Mouse (Mus musculus) adrenal gland, adult (tissue): ENCODE measurements at regions not wholly inside any gene's neighbourhood (a gene's known extent, or its start where the extent isn't known, plus 50 kb on each side); places are given as distances from the start of the nearest gene placed in this dataset.

Experiments used
- DNase-seq, 2 experiments: peaks; one replicate each; pipeline ENCODE4 v3.0.0; 2022 to 2023; ENCODE audit warnings: low spot score in 1 of 2; ENCODE audit not compliant: inconsistent age in 2 of 2

DNA sequence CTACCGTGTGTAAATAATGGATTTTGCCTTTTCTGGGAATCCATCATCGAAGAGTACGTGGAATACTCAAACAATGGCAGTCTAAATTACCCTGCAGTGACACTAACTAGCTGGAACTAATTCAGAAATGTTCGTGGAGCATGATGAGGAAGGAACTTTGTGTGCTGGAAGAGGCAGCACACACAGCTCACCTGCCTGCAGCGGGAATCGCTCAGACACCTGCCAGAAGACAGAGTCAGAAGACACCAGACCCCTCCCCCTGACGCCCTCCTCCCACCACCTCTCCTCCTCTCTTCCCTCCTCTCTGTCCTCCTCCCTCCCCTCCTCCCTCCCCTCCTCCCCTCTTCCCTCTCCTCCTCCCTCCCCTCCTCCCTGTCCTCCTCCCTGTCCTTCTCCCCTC, 235.4 kb downstream of the Mtx2 start:
- DNase-seq = no peak

DNA sequence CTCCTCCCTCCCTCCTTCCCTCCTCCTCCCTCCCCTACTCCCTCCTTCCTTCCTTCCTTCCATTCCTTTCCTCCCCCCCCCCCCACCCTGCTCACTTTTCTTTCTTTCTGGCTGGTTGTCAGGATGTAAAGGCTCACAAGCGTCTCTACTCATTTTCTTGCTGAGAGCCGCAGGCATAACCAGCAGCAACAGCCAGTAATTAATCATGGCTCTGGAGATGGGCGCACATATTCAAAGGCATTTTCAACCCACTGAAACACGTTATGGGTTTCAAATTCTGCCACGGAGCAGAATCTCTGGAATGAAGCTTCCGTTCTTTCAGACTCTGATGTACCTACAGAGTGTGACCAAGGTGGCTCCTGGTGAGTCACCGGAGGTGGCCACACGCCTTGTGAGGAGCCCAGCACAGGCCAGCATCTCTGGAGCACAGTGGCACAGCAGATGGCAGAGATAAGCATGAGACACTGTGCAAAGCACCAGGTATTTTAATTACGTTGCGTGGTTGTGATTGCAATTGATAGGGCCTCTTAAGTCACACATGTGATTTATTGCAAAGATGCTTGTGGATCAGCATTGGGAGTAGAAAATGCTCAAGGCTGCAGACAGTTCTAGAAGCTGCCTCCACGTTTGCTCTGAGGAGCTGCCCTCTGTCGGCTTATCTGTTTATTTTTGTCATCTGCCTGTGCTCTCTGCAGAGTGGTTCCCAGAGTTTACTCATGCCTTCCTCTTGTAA, 236.0 kb downstream of the Mtx2 start:
- peak in 1 of 2 experiments; percentile 63 for DNase-seq

DNA sequence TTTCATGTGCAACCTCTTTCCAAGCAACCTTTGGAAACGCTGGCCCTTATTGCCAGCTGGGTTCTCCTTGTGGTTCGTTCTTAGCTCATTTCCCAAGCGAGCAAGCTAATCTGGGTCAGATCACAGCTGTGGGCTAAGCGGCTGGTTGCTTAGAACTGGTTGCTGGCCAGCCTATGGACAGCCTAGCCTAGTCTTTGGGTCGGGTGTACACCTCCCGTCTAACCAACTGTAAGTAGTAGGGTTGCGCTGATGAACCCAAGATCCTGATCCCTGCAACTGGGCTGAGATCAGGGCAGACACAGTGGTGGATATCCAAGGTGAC, 236.5 kb downstream of the Mtx2 start:
- DNase-seq = no peak

DNA sequence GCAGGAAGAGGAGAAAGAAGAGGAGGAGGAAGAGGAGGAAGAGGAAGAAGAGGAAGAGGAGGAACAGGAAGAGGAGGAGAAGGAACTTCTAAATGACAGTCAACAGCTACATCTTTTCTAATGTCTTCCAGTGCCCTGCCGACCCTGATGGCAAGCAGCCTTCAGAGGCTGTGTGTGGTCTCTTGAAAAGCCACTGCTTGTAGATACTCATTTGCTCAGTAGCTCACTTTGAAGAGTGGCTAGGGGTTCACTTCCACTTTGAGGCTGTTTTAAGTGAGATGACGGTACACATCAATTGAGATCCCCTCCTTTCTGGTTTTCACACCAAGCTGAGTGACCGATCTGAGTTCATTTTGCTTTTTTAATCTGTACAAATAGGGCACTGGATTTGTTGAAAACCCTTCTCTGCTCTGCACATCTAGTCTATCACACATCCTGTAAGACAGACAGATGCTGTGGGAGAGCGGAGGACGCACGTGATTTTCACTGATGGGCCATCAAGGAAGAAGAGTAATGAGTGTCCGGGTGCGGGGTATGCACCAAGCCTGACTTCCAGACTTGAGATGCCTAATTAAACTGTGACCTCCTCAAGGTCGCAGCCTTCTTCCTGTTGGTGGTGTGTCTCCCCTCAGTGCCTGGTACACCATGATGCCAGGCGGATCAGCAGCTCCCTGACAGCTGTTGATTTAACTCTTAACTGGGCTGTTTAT, 239.0 kb downstream of the Mtx2 start:
- DNase-seq = no peak

DNA sequence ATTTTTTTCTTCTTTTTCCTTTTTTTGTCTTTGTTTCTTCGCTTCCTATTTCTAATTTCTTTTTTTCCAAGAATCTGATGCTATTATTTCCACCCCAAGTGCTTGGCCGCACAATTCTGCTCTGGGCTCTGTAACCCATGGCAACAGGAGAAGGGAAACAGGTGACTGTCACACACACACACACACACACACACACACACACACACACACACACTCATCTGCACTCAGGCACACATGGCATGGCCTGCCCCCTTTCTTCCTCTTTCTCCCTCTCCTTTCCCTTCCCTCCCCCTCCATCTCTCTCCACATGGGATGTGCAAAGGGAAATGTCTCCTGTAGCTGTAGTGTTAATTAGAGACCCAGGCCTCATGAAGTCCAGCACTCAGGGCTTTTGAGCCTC, 239.7 kb downstream of the Mtx2 start:
- no peak for DNase-seq

DNA sequence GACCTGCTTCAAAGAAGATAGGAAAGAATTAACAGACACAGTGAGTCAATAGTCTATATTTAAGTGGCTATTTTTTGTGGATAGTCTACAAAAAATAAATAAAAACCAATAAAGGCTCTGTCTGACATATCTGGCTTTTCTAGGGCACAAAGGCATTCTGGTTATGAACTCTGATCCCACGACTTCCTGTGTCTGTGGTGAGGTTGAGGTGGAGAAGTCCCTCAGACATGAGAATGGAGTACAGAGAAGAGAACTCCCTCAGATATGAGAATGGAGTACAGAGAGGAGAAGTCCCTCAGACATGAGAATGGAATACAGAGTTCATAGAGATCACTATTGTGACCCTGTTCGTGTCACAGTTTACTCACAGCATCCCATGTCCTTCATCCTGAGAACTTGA, 243.7 kb downstream of the Mtx2 start:
- no peak for DNase-seq

DNA sequence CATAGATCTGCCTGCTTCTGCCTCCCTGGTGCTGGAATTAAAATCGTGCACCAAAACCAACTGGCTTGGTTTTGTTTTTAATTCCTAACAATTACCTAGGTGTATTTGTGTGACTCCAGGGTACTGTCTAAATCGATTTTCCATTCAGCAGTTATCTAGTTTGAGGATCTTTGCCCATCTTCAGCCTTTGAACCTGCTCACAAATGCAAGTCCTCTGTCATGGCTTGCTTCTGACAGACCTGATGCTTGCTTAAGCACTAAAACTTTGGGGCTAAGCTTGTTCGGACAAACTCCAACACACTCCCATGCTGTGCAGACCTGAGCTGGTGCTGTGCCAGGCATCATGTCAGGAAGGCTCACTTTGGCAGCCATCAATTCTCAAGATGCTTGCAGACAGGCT, 246.4 kb downstream of the Mtx2 start:
- no peak for DNase-seq

DNA sequence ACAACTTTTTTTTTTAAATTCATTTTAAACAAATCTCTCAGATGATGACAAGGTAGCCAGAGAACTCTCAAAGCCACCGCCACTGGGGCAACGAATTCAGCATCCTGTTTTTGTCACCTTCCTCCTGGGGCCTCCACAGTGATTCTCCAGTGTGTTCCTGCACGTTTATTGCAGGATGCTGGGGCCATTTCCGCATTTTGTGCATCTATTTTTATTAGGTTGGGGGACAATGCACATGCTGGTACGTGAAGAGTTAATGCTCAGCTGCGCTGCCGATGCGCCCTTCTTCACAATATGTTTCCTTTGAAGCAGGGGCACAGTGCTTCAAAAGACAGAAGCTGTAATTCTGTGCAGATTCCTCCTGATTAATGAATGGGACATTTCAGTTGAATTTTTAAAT, 246.9 kb downstream of the Mtx2 start:
- no peak for DNase-seq

DNA sequence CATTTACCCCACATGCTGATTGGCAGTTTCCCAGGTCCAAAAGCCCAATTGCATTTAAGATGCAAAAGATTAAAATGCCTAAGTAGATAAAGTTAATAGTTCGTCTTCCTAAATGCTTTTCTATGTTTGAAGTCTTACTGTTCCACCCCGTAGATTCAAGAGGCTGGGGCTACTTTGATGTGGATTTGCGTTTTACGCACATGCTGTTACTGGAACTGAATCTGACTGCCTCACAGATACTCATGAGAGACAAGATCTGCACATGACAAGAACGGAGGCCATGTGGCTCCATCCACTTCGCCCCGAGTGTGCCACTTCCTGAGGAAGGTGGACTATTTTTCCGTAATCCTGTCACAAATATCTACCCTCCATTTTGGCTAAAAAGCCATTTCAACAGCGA, 247.6 kb downstream of the Mtx2 start:
- no peak for DNase-seq

DNA sequence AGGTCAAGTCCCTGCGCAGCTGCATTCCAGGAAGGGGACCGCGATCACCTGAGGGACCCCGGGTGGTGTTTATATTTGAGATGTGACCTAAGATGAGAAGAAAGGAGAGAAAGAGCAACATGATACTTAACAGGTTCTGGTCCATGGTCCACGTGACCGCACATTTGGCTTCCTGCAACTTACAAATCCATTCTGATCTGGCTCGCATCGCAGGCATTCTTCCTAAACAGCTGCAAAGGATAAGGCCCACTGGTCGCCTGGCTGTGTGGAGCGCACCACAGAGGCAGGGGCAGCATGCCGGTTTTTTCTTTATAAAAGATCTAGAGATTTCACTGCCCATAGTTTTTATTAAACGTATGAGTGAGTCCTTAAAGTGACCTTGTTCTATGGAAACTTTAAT, 261.6 kb downstream of the Mtx2 start:
- no peak for DNase-seq

DNA sequence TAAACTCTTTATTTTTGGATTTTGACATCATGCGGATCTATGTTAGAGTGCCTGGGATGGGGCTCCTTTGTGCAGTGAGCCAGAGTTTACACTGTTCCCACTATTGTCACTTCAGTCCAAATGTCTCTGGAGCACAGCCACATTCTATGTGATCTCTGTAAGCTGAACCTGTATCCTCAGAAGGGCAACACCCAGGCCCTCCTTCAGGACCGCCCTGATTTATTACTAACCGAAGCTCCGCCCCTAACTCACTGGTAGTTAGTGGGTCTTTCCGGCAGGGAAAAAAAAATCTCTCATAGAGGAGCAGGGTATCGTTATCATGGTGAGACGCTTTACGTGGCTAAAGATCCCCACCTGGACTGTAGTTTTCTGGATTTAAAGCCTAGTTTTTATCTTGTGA, 263.6 kb downstream of the Mtx2 start:
- DNase-seq = no peak

DNA sequence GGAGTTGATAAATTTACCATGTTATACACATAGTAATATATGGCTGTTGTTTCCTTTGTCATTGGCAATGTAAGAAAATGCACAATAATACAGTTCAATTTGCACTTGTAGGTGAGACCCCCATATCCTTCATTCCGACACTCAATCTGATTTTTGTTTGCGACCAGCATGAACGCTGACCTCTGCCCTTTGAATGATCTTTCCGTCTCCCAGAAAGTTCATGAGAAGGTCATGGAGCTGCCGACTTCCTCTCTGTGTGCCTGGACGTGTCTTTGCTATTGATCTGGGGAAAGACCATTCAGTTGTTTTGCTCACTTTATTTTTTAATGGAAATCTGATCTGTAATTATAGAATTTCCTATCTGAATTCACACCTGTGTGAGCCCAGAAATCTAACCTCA, 264.0 kb downstream of the Mtx2 start:
- DNase-seq = no peak

DNA sequence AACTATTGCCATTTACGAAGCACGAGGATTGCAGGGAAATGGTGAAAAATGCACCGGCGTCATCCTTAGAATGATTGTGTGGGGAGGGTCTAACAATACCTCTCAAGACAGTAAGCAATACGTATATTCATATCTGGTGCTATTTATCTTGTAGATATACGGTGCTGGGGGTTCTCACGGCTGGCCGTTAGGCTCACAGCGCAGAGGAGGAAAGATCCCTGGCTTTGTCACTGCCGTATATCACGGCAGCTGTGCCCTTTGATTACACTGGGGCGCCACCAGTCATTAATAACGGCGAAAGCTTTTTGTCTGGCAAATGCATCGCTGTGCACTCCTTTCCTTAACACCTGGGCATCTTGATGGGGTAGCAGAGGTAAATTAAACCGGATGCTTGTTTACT, 264.8 kb downstream of the Mtx2 start:
- no peak for DNase-seq

DNA sequence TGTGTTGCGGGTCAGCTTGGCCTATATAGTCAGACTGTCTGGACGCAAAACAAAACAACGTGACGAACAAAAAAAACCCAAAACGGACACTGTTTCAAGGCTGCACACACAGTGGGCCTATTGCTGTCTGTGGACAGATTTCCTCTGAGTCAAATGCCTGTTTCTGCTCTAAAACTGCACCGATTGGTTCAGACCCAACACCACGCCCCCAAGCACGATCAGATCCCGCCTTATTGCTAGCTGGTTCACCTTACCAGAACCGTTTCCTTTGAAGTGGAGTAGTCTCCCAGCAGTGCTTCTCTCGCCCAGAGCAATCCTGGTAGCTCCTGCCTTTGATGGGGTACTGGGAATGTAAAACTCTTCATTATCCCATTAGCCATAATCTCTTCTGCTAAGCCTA, 275.9 kb downstream of the Mtx2 start:
- DNase-seq = peak; percentile 12 to 49

DNA sequence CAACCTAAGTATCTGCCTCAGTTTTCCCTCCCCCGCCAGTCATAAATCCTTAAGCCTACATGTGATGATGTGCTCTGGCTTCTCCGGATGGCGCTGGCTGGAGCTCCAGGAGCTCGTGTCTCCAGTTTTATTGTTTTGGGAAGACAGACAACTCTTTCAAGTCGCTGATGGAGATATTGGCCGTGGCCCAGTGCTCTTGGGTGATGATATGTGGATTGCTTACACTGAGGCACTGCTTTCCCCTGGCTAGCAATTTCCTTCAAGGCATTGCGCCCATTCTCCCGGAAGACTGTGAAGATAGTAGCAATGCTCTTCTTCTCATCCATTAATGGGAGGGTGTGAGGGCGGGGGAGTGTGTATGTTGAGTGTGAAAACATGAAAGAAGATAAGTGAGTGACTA, 287.1 kb downstream of the Mtx2 start:
- DNase-seq = no peak

DNA sequence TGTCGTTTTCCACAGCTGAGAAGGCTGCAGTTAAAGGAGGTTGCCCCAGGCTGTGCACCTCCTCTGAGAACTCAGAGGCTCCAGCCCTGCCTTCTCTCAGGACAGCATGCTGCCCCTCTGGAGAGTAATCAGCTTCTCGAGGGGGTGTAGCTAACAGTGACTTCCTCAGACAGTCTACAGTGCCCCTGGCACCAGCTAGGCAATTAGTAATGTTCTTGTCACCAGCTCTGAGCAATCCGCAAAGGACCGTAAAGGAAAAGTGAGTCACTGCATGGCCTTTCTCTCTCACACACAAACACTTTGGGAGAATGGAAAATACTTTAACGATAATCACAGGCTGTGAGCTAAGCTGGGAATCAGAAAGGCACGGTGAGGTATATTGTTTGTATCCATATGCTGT, 288.8 kb downstream of the Mtx2 start:
- DNase-seq = peak in 1 of 2 experiments; percentile 74

DNA sequence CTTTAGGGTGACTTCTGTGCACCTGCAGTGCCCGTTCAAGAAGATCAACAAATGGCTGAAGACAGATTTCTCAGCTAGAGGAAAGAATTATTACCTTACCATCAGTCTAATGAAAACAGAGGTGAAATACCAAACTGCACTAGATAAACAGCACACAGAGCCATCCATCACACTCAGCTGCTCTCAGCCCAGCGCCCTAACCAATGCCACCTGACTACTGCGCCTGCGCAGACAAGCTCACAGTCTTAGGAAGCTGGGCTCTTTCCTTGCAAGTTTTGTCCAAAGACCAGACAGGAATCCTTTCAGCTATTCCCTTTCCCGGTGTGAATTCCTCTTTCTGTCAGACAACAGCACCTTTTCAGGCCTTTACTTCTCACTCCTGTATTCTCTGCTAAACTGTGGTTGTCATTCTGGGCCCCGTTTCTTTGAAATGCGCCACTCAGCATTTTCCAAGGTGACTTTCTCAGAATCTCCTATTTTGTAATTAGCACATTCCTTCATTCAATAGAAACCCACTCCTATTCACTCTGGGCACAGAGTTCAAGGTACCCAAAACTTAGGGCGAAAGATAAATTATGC, 292.8 kb downstream of the Mtx2 start:
- DNase-seq = no peak

DNA sequence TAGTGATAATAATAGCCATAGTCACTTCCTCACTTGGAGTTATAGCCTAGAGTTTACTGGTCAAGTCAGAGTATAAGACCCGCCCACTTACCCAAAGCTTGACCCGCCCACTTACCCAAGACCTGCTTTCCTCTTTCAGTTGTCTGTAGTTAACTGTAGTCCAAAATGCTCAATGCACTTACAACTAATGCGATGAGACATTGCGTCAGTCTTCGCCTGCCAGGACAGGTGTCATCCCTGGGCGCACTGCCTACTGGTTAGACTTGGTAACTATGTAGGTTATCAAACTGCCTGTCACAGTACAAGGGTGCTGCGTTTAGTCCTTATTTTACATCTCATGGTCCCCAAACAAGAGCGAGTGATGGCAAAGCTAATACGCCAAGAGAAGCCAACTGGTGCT, 294.0 kb downstream of the Mtx2 start:
- no peak for DNase-seq

DNA sequence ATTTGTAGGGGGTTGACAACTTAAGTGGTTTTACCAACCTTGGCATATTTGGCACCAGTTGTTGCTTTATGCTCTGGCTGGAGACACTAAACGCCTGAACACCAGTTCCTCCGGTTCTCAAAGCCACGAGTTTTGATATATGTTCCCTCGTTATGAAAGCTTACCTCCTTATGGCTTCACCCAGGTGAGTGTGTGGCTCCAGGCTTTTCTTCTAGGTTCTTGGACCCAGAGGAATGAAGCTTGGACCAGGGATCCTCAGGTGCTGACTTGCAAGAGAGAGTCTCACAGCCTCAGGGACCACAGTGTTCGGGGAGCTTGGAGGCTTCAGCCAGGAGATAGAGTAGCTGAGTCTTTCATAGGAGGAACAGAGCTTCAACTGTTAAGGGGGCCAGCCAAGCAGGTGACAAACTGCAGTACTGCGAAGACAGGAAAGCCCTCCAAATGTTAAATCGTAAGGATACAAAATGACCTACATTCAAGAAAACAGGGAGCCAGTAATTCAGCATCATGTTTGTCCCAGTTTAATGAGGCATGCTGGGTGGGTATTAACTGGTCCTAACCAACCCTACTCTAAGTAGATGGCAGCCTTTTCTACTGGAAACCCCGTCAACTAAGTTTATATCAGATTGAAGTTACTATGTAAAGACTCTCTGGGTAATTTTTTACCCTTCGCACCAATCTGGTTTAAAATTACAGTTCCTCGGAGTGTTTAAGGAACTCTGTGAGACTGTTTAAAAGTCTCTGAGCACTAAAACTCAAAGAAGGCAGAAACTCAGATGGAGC, 307.9 kb downstream of the Mtx2 start:
- no peak for DNase-seq

DNA sequence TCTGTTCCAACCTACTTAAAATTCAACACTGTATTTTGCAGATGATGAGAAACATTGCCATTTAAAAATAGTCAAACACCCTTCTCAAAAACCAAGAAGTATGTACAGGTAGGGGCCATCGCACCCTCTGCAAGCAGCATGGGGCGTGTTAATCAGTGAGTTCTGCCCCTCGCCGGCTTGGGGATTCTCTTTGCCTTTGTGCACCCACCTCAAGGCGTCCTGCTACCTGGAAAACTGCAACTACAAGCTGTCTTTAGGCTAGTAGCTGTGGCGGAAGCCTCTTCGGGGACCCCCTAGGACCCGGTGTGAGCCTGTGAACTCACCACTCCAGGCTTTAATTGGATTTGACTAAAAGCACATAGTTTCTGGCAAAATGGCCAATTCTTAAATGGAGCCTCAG, 311.0 kb downstream of the Mtx2 start:
- peak in 1 of 2 experiments; percentile 16 for DNase-seq

DNA sequence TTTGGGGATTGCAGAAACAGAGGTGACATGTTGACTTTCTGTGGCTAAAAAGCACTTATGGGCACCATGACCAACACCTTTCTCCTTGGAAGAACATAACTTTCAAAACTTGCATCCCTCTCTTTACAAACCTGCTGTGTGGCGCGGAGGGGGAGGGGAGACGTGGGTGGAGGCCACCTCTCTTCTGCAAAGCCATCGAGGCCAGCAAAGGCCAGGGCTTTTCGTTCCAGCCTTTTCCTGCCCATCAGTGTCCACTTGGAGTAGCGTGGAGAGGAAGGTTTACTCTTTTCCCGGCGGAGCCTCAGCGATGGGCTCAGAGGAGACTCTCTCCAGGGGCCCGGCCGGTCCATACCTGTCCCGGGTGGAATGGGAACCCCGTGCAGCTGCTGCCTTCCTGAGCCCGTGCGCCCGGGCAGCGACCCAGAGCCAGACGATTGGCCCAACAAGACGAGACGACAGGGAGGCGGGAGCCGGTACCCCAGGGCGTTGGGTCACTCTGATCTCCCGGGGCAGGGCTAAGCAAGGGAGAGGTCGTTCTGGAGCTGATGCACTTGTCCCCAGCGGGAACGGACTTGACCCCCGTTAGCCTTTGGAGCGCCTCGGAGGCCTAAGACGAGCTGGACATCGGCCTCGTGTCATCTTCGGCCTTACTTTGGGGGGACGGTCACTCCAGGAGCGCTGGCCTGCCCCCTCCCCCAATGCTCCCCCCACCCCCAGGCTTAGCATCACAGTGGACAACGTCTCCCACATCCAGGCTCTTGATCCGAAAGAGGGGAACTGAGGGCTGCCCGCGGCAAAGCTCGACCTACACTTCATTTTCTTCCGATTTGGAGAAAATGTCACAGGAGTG, 311.8 kb downstream of the Mtx2 start:
- peak; percentile 20 to 64 for DNase-seq
